Mouse (Mus musculus) G1E-ER4 (cell line): ENCODE results near the gene Defb28. TPM values are rescaled to one million over a fixed set of nuclear protein-coding genes. Genes with fewer than 3 reads are reported as not detected.

Source experiments
- GATA1 ChIP-seq: IDR thresholded peaks from one replicate; pipeline ENCODE4 v1.8.0; 2012; ENCODE audit warnings: low read length, inconsistent platforms
- polyA plus RNA-seq: library from polyadenylated mRNA; stranded (reverse); fragments of >175 nt; gene quantifications from 2 replicates; pipeline ENCODE4 v1.2.3, GENCODE M21; 2012

The Defb28 gene
- polyA plus RNA-seq, 1 experiment = not detected

DNA sequence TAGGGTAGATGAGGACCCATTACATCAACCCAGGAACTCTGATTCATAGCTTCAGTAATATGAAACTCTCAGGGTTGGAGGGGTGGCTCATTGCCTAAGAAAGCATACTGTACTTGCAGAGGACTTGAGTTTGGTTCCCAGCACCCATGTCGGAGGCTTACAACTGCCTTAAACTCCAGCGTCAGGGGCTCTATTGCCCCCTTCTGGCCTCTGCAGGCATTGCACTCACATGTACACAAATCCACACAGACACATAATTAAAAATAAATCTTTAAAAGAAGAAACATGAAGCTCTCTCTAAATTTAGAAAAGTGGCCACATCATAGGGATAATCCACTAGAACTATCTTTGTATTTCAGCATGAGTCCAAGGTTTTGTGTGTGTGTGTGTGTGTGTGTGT, 24.8 kb downstream of the Defb28 start:
- no peak for TF ChIP-seq GATA1

DNA sequence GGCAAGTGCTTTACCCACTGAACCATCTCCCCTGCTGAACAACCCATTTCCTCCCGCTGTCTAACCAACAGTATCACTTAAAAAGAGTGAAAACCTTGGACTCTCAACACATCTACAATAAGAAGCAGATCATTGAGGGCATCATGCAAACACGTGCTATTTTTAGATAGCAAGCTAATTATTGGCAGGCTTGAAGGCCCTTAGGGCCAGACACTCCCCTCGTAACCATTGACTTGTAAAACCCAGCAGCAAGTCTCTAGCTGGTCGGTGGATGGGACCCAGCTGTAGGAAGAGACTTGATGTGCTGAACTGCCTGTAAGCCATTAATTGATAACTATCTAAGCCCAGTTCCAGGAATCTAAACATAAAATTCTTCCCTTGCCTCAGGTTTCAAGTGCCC, 25.4 kb downstream of the Defb28 start:
- no peak for TF ChIP-seq GATA1

DNA sequence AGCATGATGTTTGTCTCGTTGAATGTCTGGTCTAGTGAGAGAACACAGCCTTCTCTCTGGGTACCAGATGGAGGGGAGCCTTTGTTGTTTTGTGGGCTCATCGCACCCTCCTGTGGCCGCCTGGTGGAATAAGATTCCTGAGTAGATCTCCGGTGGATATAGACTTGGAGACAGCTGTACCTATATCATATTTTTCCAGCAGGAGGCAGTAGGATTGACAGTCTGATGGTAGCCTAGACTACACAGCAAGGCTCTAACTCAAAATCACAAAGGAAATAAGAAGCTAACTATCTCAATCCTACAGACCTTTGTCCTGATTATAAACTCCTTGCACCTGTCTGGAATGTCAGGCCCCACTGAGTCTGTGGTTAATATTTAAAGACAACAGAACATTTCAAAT, 26.6 kb downstream of the Defb28 start:
- no peak for TF ChIP-seq GATA1

DNA sequence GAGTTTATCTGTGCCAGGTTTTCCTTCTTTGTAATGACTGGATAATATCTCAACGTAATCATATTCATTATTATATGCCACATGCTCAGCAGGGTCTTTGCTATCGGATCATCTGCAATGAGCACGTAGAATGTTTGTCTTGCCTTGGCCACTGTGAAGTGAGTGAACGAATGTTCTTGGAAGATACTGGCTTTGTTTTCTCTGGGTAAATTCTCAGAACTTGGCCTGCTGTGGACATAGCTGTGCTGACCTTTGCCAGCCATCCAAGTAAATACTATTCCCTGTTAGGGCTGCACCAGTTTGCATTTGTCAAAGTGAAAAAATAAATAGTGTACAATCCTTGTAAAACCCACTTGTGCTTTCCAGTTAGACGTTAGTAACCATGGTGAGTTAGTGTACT, 30.1 kb downstream of the Defb28 start:
- TF ChIP-seq GATA1 = no peak

DNA sequence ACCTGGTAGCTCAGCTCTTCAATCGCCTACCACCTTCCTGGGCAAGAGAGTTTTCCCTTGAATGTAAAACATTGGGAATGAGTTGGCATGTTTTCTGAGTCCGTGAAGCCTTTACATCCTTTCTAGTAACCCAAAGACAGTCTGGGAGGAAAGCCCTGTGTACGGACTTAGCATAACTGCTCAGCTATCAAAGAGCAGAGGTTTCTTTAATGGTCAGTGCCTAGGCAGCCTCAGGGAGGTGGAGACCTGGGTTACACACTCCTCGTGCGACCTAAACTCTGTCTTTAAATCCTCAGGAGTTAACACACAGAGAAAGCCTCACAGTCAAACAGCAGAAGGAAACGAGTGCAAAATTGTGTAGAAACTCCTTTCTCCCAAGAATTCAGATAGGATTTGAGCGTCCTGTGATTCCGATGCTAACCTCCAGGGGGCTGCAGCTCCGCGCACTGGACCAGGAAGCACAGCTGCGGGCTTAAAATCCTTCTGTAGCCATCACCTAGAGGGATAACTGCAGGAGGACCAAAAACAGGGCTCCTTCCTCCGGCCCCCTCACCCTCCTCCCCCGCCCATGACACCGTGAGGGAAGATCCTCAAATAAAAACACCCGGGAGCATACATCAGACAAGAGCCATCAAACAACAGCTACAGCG, 35.8 kb downstream of the Defb28 start:
- TF ChIP-seq GATA1 = no peak

DNA sequence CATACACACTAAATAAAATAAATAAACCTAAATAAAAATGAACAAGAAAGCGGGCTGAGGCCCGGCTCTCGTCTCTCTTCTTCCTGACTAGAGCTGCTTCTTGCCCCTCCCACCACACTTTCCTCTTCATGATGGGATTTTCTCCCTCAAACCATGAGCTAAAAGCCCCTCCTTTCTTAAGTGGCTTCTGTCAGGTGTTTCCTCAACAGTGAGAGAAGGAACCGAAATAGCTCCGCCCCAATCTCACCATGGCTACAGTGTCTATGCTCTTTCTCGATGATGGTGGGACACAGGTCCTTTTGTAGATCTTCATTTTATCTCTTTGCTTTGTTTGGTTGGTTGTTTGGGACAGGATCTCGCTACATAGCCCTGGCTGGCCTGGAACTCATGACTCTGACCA, 38.6 kb downstream of the Defb28 start:
- no peak for TF ChIP-seq GATA1

DNA sequence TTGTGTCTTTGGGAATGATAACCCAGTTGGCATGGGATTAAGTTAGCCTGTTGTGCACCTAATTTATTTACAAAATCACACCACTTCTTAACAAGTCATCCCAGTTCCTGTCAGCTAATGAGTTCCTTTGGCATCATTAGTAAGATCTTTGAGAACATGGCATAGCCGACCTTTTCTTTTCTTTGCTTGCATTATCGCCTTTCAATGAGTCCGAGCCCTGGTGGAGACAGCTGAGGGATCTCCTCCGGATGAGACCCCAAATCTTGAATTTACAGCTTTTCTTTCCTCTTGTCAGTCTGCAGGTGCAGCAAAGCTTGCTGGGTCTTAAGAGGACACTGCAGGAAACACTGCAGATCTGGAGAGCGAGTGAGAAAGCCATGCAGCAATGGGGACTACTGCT, 51.0 kb downstream of the Defb28 start, which contains the start of gene Gm17416:
TSS of gene Gm17416 (plus strand) at position 301 of the 400 bp plus-strand sequence.
- no peak for TF ChIP-seq GATA1

DNA sequence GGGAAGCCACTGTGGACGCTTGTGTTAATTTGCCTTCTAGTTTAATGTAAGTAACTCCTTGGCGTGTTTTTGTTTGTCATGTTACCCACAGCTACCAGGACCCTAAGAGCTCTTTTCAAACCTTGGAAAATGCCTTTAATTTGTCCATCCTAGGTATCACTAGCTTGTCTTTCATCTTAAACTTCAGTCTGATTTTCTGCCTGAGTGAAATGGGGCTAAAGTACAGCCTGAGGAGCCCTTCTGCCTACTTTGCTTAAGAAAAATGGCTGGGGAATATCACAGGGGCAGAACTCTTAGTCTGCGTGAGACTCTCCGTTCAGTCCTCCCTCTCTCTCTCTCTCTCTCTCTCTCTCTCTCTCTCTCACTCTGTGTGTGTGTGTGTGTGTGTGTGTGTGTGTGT, 51.8 kb downstream of the Defb28 start:
- TF ChIP-seq GATA1 = no peak

DNA sequence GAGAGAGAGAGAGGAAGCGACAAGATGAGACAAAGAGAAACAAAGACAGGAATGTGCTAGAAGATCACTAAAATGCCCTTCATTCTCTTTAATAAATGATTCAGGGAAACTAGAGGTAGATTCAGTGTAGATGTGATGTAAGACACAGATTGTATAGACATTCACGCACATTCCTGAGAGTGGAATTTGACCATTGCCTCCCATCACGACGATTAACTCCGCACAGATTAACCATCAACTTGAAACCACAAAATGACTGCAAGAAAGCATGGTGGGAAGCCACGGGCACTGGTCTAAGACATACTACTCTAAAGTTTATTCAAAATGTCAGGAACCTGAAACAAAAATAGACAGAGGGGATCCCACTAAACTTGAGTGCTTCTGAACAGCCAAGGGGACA, 52.3 kb downstream of the Defb28 start:
- no peak for TF ChIP-seq GATA1

Other genes with a start within 250 kb of the Defb28 start
- 15.5 and 17.7 TPM in 2 replicates for gene Tbc1d20, start 224.4 kb upstream of the Defb28 start, polyA plus RNA-seq
- gene Rbck1, start 185.6 kb upstream of the Defb28 start, polyA plus RNA-seq = 246 and 263 TPM in 2 replicates
- 31.8 and 47.3 TPM in 2 replicates for gene Trib3, start 174.2 kb upstream of the Defb28 start, polyA plus RNA-seq
- gene Nrsn2, start 141.6 kb upstream of the Defb28 start, polyA plus RNA-seq = not detected in 2 replicates
- gene Sox12, start 120.2 kb upstream of the Defb28 start, polyA plus RNA-seq = 55.7 and 57.5 TPM in 2 replicates
- 23.4 and 24.1 TPM in 2 replicates for gene Zcchc3, start 103.2 kb upstream of the Defb28 start, polyA plus RNA-seq
- 0.06 and 0.08 TPM in 2 replicates for gene 6820408C15Rik, start 102.7 kb upstream of the Defb28 start, polyA plus RNA-seq
- gene Defb23, start 53.6 kb upstream of the Defb28 start, polyA plus RNA-seq = not detected in 2 replicates
- gene Defb20, start 41.2 kb upstream of the Defb28 start, polyA plus RNA-seq = not detected in 2 replicates
- gene Defb22, start 28.1 kb upstream of the Defb28 start, polyA plus RNA-seq = not detected in 2 replicates
- not detected in 2 replicates for gene Defb26, start 6.6 kb upstream of the Defb28 start, polyA plus RNA-seq
- not detected in 2 replicates for gene Defb29, start 21.8 kb downstream of the Defb28 start, polyA plus RNA-seq
- gene Gm17416, start 51.1 kb downstream of the Defb28 start, polyA plus RNA-seq = not detected in 2 replicates
- gene Defb21, start 54.5 kb downstream of the Defb28 start, polyA plus RNA-seq = not detected in 2 replicates
- gene Defb19, start 62.1 kb downstream of the Defb28 start, polyA plus RNA-seq = not detected in 2 replicates
- not detected in 2 replicates for gene Defb45, start 81.1 kb downstream of the Defb28 start, polyA plus RNA-seq
- gene Defb36, start 86.1 kb downstream of the Defb28 start, polyA plus RNA-seq = not detected in 2 replicates
- gene Defb25, start 104.8 kb downstream of the Defb28 start, polyA plus RNA-seq = not detected in 2 replicates
- not detected in 2 replicates for gene Rem1, start 108.7 kb downstream of the Defb28 start, polyA plus RNA-seq
- gene H13, start 151.2 kb downstream of the Defb28 start, polyA plus RNA-seq = 60.8 and 72.1 TPM in 2 replicates
- gene Mcts2, start 168.8 kb downstream of the Defb28 start, polyA plus RNA-seq = 1.6 and 2.6 TPM in 2 replicates
- 53.4 and 64.9 TPM in 2 replicates for gene Id1, start 218.0 kb downstream of the Defb28 start, polyA plus RNA-seq
- not detected in 2 replicates for gene Cox4i2, start 235.9 kb downstream of the Defb28 start, polyA plus RNA-seq